Mouse (Mus musculus) megakaryocyte progenitor cell, adult 5-6 weeks (primary cell): ENCODE results near the gene Agbl4. TPM values are rescaled to one million over a fixed set of nuclear protein-coding genes. Genes with fewer than 3 reads are reported as not detected.

Experiments used
- ATAC-seq: replicated peaks from 2 replicates; pipeline ENCODE4 v1.8.0; 2016; ENCODE audit warnings: mild to moderate bottlenecking, moderate TSS enrichment, inconsistent platforms; ENCODE audit not compliant: poor library complexity
- total RNA-seq, 2 experiments: library from RNA; stranded (forward) in 1 of 2; stranded (reverse) in 1 of 2; fragments of 157-497, 149-512 nt in 1 of 2; fragments of 200-1000 nt in 1 of 2; gene quantifications; 2 replicates each; pipeline versions ENCODE4 v1.2.3 to v1.2.4; 2015 to 2017

Gene Agbl4
- total RNA-seq, 2 experiments from 2014 or later: not detected

- no peak for ATAC-seq
Observed at GRCm38 (mm10) chr4:111485189-111485588, 1087.7 kb downstream of the Agbl4 start.

DNA sequence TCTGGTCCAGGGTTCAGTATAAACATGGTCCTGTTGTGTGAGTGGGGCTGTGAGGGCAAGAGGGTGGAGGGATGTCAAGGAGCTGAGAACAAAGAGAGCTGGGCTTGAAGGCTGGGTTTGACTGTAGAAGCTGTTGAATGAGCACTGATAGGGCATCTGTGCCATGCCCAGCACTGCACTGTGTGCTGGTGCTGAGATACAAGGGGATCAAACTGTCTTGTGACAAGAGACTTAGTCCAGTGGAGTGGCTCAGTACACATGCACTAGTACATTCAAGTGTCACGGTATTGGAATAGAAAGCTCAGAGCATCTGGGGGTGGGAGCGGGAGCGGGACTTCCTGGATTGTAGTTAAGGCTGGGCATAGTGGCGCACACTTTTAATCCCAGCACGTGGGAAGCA lies 1088.7 kb downstream of the Agbl4 start:
- 0 out of 2 replicates have a peak, but pooled peaks have one; percentile 23 for ATAC-seq

DNA sequence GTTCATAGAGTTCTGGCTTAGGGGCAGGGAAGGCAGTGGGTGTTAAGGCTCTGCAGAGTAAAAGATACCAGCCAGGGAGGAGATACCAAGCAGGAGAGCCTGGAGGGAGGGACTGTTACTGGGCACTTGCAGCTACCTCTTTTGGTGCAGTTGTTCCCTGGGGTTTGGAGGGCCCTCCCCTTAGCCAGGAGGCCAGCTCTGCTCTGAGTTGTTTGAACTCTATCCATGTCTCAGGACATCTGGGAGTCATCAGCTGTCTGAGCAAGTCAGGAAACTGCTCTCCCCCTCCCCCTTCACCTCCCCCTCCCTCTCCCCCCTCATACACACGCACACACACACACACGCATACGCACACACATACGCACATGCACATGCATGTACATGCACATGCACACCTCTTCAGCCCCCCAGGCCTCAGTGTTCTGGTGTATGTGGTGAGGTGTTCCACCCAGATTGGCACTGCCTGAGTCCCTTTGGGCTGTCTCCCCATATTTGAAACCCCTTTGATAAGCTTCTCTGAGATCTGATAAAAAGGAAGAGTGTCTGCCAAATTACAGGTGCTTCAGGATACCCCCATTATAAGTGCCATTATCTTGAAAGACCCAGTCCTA lies 1089.9 kb downstream of the Agbl4 start:
- no peak for ATAC-seq

DNA sequence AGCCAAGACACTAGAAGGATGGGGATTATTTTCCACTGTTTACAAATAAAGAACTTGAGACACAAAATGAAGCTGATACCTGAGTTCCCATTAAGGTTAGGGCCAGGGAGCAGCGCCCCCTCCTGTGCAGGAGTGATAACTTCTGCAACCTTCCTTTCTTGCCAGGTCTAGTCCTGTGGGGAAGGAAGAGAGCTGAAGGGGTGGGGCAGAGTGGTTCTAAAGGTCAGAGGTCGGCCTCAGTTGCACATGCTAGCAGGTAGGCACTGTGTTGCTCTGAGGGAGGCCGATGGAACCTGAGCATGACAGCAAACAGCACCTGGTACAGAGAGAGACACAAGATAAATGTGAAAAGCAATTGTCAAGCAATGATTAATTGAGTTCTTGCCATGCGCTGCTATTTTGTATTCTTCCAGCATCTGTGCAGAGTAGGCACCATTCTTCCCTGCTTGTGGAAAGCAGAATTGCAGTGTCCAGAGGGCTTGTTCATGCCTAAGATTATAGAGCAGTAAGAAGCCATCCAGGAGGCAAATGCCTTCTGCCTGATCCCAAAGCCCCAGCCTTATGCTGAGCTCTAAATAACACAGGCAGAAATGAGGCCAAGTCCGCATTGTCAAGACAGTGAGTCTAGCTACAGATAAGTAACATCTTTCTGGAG lies 1096.4 kb downstream of the Agbl4 start:
- ATAC-seq: peak; percentile 24; the same call in 1 of the 2 replicates

- ATAC-seq: peak; percentile 86
Observed at GRCm38 (mm10) chr4:111495949-111496348, 1098.5 kb downstream of the Agbl4 start.

- no peak for ATAC-seq
Observed at GRCm38 (mm10) chr4:111498751-111499150, 1101.3 kb downstream of the Agbl4 start.

DNA sequence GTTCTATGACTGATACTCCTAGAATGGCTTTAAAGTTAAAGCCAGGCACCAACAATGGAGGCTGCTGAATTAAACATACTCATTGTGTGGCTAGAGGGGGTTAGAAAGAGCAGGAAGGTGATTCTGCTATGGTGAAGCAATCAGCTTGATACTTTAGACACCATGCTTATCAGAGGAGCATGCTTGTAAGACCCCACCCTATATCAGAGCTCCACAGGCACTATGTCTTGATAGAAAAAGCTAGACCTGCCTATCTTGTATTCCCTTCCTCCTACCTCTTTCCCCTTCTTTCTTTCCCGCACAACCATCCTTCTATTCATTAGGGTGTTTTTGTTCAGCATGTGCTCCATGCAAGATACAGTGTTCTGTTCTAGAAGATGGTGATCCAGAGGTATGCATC lies 1104.0 kb downstream of the Agbl4 start:
- no peak for ATAC-seq

DNA sequence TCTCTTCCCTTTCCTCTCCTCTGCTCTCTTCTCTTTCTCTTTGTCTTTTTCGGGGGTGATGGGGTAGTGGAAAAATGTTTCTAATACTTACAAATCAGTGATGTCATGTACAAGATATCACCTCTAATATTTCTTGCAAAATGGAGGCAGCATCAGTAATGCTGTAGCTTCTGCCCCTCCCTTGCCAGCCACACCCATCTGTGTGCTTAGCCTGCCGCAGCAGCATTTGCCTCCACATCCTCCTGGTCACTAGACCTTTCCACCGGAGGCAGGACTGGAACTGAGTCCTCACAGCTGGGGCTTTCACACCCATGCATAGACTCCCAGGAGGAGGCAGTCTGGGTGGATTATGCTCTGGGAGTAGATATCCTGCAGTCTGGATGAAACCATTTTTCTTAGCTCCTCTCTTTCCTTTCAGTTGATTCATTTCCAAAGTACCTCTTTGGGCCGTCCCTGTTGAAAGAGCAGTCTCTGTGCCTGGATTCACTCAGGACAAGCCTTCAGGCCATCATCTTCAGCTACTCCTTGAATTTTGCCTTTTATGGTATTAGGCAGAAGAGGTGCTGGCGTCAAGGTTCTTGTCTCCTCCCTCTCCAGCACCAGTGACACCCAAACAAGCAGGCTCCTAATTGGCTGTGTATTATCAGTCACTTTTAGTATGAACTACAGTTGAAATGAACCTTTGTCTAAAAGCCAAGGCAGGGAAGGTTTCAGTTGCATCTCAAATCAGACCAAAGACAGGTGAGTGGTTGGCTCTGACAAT lies 1105.7 kb downstream of the Agbl4 start:
- no peak for ATAC-seq

- ATAC-seq: no peak
Observed at GRCm38 (mm10) chr4:111504952-111505351, 1107.5 kb downstream of the Agbl4 start.

DNA sequence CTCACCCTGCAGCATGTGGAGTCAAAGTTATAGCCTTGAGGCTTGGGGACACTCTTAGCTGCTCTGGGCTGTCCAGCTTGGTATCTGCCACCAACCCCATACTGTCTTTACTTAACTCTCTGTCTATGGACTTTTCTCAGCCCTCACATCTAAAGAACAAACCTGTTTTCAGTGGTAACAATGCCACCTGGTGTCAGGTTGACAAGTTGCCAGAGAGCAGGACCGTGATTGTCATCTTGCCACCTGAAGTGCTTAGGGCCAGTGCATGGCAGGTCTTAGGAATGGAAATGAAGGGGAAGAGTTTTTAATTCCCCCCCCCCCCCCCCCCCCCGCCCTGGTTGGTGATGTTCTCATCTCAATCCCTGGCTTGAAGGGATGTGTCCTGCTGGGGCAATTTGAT lies 1112.7 kb downstream of the Agbl4 start:
- no peak for ATAC-seq

- ATAC-seq: no peak
Observed at GRCm38 (mm10) chr4:111513921-111514320, 1116.5 kb downstream of the Agbl4 start.

DNA sequence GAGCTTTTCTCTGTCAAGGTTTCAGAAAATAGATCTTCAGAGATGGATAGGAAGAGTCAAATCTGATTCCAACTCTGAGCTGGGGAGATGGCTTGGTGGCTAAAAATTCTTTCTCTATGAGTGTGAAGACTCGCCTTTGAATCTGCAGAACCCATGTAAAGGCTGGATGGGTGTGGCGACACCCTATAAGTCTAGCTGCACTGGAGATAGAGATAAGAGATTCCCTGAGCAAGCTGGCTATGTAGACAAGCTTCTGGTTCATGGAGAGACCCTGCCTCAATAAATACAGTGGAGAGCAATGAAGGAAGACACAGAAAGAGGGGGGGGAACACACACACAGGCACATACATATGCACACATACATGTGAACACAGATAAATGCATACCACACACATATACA lies 1118.7 kb downstream of the Agbl4 start:
- ATAC-seq: no peak

- ATAC-seq: no peak
Observed at GRCm38 (mm10) chr4:111517063-111517792, 1119.8 kb downstream of the Agbl4 start.

DNA sequence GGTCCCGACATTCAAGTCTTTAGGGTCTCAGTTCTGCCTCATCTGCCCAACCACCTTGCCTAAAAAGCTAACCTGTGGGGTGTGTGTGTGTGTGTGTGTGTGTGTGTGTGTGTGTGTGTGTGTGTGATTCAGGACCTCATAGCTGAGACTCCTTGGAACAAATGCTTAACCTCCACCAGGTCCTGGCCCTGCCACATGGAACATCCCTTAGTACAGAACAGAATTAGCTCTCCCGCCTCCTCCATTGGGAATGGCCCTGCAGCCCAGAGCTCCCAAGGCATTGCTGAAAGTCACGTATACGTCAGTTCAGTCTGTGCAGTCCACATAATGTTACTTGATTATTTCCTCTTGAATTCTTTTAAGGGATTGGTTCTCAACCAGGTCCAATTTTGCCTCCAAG lies 1120.7 kb downstream of the Agbl4 start:
- no peak for ATAC-seq

DNA sequence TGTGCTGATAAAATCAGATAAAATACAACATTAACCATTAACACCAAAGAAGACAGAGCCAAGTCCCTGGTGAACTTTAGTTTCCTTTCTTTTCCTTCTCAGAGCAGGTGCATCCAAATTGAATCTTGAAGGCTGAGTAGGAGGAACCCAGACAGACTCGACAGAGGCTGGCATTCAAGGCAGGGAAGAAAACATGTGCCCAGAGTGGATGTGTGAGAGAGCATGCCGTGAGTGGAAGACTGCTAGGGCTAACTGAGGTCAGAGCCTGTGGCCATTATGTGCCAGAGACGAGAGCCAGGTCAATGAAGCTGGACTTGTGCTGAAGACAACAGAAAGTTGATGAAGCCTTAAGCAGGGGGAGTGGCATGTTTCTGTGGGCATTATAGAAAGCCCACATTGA lies 1121.8 kb downstream of the Agbl4 start:
- ATAC-seq: no peak

DNA sequence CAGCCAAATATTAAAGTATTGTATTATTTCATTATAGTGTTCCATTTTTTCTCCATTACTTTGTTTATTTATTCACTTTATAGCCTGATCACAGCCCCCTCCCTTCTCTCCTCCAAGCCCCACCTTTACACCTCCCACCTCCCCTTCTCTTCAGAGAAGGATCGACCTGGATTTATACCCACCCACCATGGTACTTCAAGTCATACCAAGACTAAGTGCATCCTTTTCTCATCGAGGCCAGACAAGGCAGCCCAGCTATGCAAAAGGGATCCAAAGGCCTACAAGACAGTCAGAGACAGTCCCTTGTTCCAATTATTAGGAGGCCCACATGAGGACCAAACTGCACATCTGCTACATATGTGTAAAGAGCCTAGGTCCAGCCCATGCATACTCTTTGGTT lies 1122.5 kb downstream of the Agbl4 start:
- ATAC-seq: no peak

DNA sequence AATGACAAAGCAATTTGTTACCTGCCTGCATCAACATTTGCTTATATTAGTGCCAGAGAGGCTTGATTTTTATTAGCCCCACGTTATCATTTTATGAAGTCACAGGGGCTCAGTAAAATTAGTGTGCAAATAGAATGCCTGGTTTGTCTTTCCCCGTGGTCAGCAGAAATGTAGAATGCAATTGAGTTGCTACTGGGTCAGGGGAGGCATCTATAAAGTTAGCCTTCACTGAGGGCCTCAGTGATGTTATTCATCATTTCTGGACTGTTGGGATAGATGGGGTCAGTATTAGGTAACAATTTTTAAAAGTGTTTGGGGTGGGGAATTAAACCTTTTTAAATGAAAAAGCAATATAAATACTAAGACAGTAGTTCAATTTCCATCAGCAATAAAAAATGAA lies 1125.5 kb downstream of the Agbl4 start:
- ATAC-seq: no peak

DNA sequence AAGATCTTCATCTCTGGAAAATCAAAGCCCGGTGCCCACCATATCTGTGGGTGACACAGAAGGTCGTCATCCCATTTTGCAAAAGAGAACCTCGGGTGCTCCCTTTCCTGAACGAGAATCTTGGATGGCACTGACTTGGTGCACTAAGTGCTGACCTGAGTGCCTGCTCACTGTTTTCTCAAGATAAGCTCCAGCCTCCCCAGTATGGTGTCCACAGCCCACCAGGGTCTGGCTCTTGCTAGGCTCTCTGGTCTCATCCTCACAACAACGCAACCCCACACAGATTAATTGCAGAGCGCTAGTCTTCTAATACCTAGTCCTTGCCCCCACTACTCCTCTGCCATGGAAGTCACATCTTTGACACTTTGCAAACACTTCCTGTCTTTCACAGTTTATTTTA lies 1131.5 kb downstream of the Agbl4 start:
- ATAC-seq: no peak

- ATAC-seq: no peak
Observed at GRCm38 (mm10) chr4:111529996-111530395, 1132.5 kb downstream of the Agbl4 start.

DNA sequence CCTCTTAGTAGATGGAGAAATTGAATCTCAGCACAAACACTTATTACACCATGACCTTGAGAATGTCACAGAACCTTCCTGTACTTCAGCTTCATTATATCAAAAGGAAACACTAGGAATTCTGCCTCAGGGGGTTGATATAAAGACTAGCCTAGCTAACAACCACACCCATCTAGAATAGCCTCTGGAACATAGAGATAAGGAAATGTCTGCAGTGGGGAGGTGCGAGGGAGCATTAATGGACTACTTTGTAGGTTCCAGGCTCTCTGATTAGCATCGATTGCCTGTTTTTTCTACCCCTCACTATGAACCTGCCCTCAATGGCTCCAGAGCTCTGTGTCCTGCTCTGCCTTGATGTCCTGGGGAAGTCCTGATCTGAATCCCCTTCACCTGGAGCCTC lies 1133.1 kb downstream of the Agbl4 start:
- no peak for ATAC-seq

- ATAC-seq: no peak
Observed at GRCm38 (mm10) chr4:111544684-111545083, 1147.2 kb downstream of the Agbl4 start.
